Mouse (Mus musculus) G1E (cell line): Measurements from ENCODE around the gene Qtrt1. TPM values are rescaled to one million over a fixed set of nuclear protein-coding genes. Genes with fewer than 3 reads are reported as not detected.

Experiments used
- ATAC-seq: 2 replicates; pipeline ENCODE4 v1.8.0; 2016; ENCODE audit warnings: mild to moderate bottlenecking; ENCODE audit not compliant: insufficient number of reproducible peaks, poor library complexity, low FRiP score, severe bottlenecking; ENCODE audit errors: extremely low read depth
- DNase-seq: peaks from one replicate; pipeline ENCODE4 v3.0.0; 2012; ENCODE audit warnings: low spot score
- H3K27me3 ChIP-seq: 2 replicates; pipeline ENCODE4 v1.6.1; 2012; ENCODE audit warnings: mild to moderate bottlenecking, low read length, inconsistent platforms; ENCODE audit not compliant: insufficient read depth
- H3K36me3 ChIP-seq: replicated peaks from 2 replicates; pipeline ENCODE3; 2012; ENCODE audit warnings: mild to moderate bottlenecking, inconsistent platforms
- H3K4me1 ChIP-seq: 2 replicates; pipeline ENCODE4 v1.6.1; 2012; ENCODE audit warnings: low read depth, low read length, inconsistent platforms, mixed read lengths; ENCODE audit not compliant: insufficient read depth
- H3K4me3 ChIP-seq: 2 replicates; pipeline ENCODE4 v1.5.1; 2012; ENCODE audit warnings: low read depth, mild to moderate bottlenecking, inconsistent platforms, low read length, moderate library complexity, mixed read lengths
- H3K9me3 ChIP-seq: replicated peaks from 2 replicates; pipeline ENCODE4 v1.6.1; 2012; ENCODE audit warnings: inconsistent platforms
- CTCF ChIP-seq: IDR thresholded peaks from 2 replicates; pipeline ENCODE4 v1.5.1; 2012; ENCODE audit warnings: low read depth, low read length, inconsistent platforms, mixed read lengths
- GATA1 ChIP-seq: IDR thresholded peaks from 2 replicates; pipeline ENCODE4 v1.6.1; 2012; ENCODE audit warnings: borderline replicate concordance, low read length, inconsistent platforms, mixed read lengths
- GATA2 ChIP-seq: IDR thresholded peaks from 2 replicates; pipeline ENCODE4 v1.6.1; 2012; ENCODE audit warnings: low read depth, low read length, inconsistent platforms, borderline replicate concordance
- POLR2AphosphoS5 ChIP-seq: IDR thresholded peaks from 2 replicates; pipeline ENCODE4 v1.6.1; 2012; ENCODE audit warnings: low read depth, low read length, inconsistent platforms; ENCODE audit not compliant: insufficient replicate concordance
- TAL1 ChIP-seq: conservative IDR thresholded peaks from 2 replicates; pipeline ENCODE4 v1.6.1; 2012; ENCODE audit warnings: low read depth, low read length, inconsistent platforms, mixed read lengths
- polyA plus RNA-seq: library from polyadenylated mRNA; stranded (reverse); fragments of >175 nt; gene quantifications from 2 replicates; pipeline ENCODE4 v1.2.3, GENCODE M21; 2012
- total RNA-seq, 2 experiments: library from RNA; stranded (forward) in 1 of 2; stranded (reverse) in 1 of 2; fragments of 200-1000 nt in 1 of 2; fragments of >200 nt in 1 of 2; fragmentation: Nextera tagmentation in 1 of 2; gene quantifications; 2 replicates each; pipeline ENCODE4 v1.2.3; 2014 to 2017

Qtrt1 gene
- total and polyA plus RNA-seq, 3 experiments, result 20.7 to 72.7 (median 34.3) TPM

GRCm38 (mm10) chr9:21397170-21397569 is 14.5 kb upstream of the Qtrt1 start:
- Histone ChIP-seq H3K4me1 (no peaks in the 10 kb centered on the region), H3K27me3 (no peaks in the 10 kb centered on the region), H3K36me3 (peaks cover 99% of the 10 kb centered on the region), H3K9me3 (no peaks in the 10 kb centered on the region), H3K4me3 (no peak overlapping the region)
- DNase-seq, result no peak
- TF ChIP-seq GATA2 (no peak), POLR2AphosphoS5 (no peak), TAL1 (no peak), CTCF (no peak), GATA1 (no peak)
- ATAC-seq, result no peak

- Histone ChIP-seq H3K9me3 (no peaks in the 10 kb centered on the region), H3K27me3 (no peaks in the 10 kb centered on the region), H3K4me1 (no peaks in the 10 kb centered on the region), H3K36me3 (peaks cover 99% of the 10 kb centered on the region), H3K4me3 (no peak overlapping the region)
- TF ChIP-seq POLR2AphosphoS5 (no peak), GATA1 (no peak), TAL1 (no peak), CTCF (no peak), GATA2 (no peak)
- DNase-seq, result no peak
- ATAC-seq, result no peak
Observed at GRCm38 (mm10) chr9:21401042-21401441, 10.6 kb upstream of the Qtrt1 start.

GRCm38 (mm10) chr9:21402764-21403253 is 8.8 kb upstream of the Qtrt1 start:
- TF ChIP-seq CTCF (no peak), GATA2 (no peak), TAL1 (no peak), POLR2AphosphoS5 (no peak), GATA1 (no peak)
- H3K36me3 ChIP-seq, result peaks cover 99% of the 10 kb centered on the region
- no peaks in the 10 kb centered on the region for H3K9me3 ChIP-seq
- no peak for DNase-seq
- no peak for ATAC-seq
- H3K4me3 ChIP-seq, result no peak overlapping the region
- H3K27me3 ChIP-seq, result no peaks in the 10 kb centered on the region
- H3K4me1 ChIP-seq, result no peaks in the 10 kb centered on the region

- H3K36me3 ChIP-seq, result peaks cover 98% of the 10 kb centered on the region
- no peak for DNase-seq
- no peak for TF ChIP-seq POLR2AphosphoS5
- TF ChIP-seq CTCF, result no peak
- H3K9me3 ChIP-seq, result no peaks in the 10 kb centered on the region
- no peak for ATAC-seq
- H3K4me1 ChIP-seq, result peaks cover 3% of the 10 kb centered on the region; the same call in 1 of the 2 replicates
- H3K4me3 ChIP-seq, result no peak overlapping the region
- H3K27me3 ChIP-seq, result no peaks in the 10 kb centered on the region
Observed at GRCm38 (mm10) chr9:21403745-21404144, 7.9 kb upstream of the Qtrt1 start.

- Histone ChIP-seq H3K4me1 (peaks cover 7% of the 10 kb centered on the region; the same call in 1 of the 2 replicates), H3K9me3 (no peaks in the 10 kb centered on the region), H3K27me3 (no peaks in the 10 kb centered on the region), H3K36me3 (peaks cover 81% of the 10 kb centered on the region), H3K4me3 (no peak overlapping the region)
- DNase-seq (no peak), ATAC-seq (no peak)
- TF ChIP-seq GATA2, result no peak
- TF ChIP-seq POLR2AphosphoS5, result no peak
- TF ChIP-seq TAL1, result no peak
- no peak for TF ChIP-seq GATA1
- no peak for TF ChIP-seq CTCF
Observed at GRCm38 (mm10) chr9:21405525-21405924, 6.1 kb upstream of the Qtrt1 start.

- Histone ChIP-seq H3K27me3 (no peaks in the 10 kb centered on the region), H3K9me3 (no peaks in the 10 kb centered on the region), H3K4me3 (no peak overlapping the region), H3K4me1 (peaks cover 24% of the 10 kb centered on the region), H3K36me3 (peaks cover 57% of the 10 kb centered on the region)
- ATAC-seq (no peak), DNase-seq (no peak)
- TF ChIP-seq GATA2 (no peak), GATA1 (no peak), CTCF (no peak), POLR2AphosphoS5 (0 out of 2 replicates have a peak, but pooled peaks have one; percentile 4), TAL1 (no peak)
Observed at GRCm38 (mm10) chr9:21407951-21408350, 3.7 kb upstream of the Qtrt1 start.

GRCm38 (mm10) chr9:21408624-21409023 is 3.0 kb upstream of the Qtrt1 start:
- Histone ChIP-seq H3K36me3 (peaks cover 54% of the 10 kb centered on the region), H3K27me3 (no peaks in the 10 kb centered on the region), H3K9me3 (no peaks in the 10 kb centered on the region), H3K4me3 (no peak overlapping the region), H3K4me1 (peaks cover 28% of the 10 kb centered on the region)
- DNase-seq (no peak), ATAC-seq (no peak)
- TF ChIP-seq POLR2AphosphoS5 (no peak), GATA1 (no peak), GATA2 (no peak), CTCF (no peak), TAL1 (no peak)
